Mouse (Mus musculus): ENCODE results near the gene Ick.

DNA sequence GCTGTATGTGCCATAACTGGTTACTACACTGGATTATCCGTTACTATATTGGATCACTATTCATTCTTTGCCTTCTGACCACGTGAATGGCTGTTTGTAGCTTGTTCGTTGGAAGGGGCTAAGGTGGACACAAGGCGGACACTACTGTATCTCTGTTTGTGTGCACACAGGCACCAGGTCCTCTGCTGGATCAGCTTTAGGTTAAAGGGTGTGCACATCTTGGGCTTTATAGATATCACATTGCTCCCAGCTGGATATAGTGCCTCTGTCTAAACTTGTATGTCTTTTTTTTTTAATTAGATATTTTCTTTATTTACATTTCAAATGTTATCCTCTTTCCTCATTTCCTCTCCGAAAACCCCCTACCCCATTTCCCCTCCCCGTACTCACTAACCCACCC lies 56.5 kb downstream of the Ick start:
- TF ChIP-seq CTCF (IDR thresholded peaks at IDR 0.05 in 2 of 3, conservative IDR thresholded peaks at IDR 0.05 in 1 of 3; ENCODE audit: control insufficient read depth in 1 of 3, insufficient read depth in 1 of 3, low read depth in 2 of 3, low read length in 3 of 3, poor library complexity in 1 of 3, severe bottlenecking in 1 of 3) (no peak), USF2 (IDR thresholded peaks at IDR 0.05; ENCODE audit: borderline replicate concordance in 1 of 2, insufficient read depth in 1 of 2, low read depth in 1 of 2, low read length in 2 of 2) (no peak), POLR2AphosphoS2 (IDR thresholded peaks at IDR 0.05; ENCODE audit: low read length) (no peak), USF1 (IDR thresholded peaks at IDR 0.05; ENCODE audit: low read depth, low read length) (no peak), GABPA (IDR thresholded peaks at IDR 0.05; ENCODE audit: low read depth, low read length) (no peak), MEF2A (IDR thresholded peaks at IDR 0.05; ENCODE audit: extremely low read depth, insufficient replicate concordance, low read depth, low read length, poor library complexity, severe bottlenecking) (no peak)

Measured in MEL (cell line).